Mouse (Mus musculus) stomach, embryonic 16.5 days (tissue): ENCODE measurements at regions not wholly inside any gene's neighbourhood (a gene's known extent, or its start where the extent isn't known, plus 50 kb on each side); places are given as distances from the start of the nearest gene placed in this dataset.

Source experiments
- ATAC-seq: fragments of 200-750 bp; cut with Nextera tagmentation; 2 replicates; pipeline ENCODE4 v1.8.0; 2017; ENCODE audit warnings: moderate number of reproducible peaks, moderate TSS enrichment; ENCODE audit not compliant: insufficient read depth, low FRiP score
- H3K27ac ChIP-seq: fragments of 300-500 bp; sonication (generic); 2 replicates; pipeline ENCODE4 v1.5.1; 2014; ENCODE audit warnings: low read length
- H3K27me3 ChIP-seq: fragments of 300-500 bp; sonication (generic); 2 replicates; pipeline ENCODE4 v1.6.1; 2014; ENCODE audit warnings: low read length, control low read depth, mixed read lengths; ENCODE audit not compliant: control insufficient read depth, insufficient read depth
- H3K36me3 ChIP-seq: fragments of 300-500 bp; sonication (generic); 2 replicates; pipeline ENCODE4 v1.6.1; 2014; ENCODE audit warnings: low read length; ENCODE audit not compliant: control insufficient read depth, insufficient read depth
- H3K4me1 ChIP-seq: fragments of 300-500 bp; sonication (generic); 2 replicates; pipeline ENCODE4 v1.6.1; 2014; ENCODE audit warnings: low read length, control low read depth, mixed read lengths; ENCODE audit not compliant: control insufficient read depth, insufficient read depth
- H3K4me2 ChIP-seq: fragments of 300-500 bp; sonication (generic); 2 replicates; pipeline ENCODE4 v1.6.1; 2014; ENCODE audit warnings: low read depth, low read length, mixed read lengths
- H3K4me3 ChIP-seq: fragments of 300-500 bp; sonication (generic); replicated peaks from 2 replicates; pipeline ENCODE4 v1.5.1; 2014; ENCODE audit warnings: mild to moderate bottlenecking, low read length
- H3K9ac ChIP-seq: fragments of 300-500 bp; sonication (generic); 2 replicates; pipeline ENCODE4 v1.6.1; 2014; ENCODE audit warnings: low read length
- H3K9me3 ChIP-seq: fragments of 300-500 bp; sonication (generic); replicated peaks from 2 replicates; pipeline ENCODE4 v1.6.1; 2016; ENCODE audit warnings: low read length, control low read depth; ENCODE audit not compliant: control insufficient read depth
- WGBS: fragments of 180-500 bp; shearing (Covaris S2); extraction: QIAGEN DNeasy Blood & Tissue Kit; methylation state at CpG from one replicate; pipeline ENCODE4 v1.1.7; 2014; 5-methylcytosine and 5-hydroxymethylcytosine counted together

DNA sequence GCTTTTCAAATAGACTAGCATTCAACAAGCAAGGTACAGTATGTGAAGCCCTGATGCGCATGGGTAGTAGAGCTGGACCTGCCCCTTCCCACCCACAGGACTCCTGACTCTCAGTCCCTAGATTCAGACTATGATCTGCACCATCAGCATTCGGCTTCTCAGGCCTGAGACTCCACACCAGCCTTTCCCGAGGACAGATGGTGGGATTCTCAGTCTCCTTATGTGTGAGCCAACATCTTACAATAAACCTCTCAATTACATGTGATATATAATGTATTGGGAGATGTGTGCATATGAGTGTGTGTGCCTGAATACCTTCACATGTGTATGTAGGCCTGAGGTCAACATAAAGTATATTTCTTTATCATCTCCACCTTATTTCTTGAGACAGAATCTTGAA, 268.3 kb downstream of the Rybp start:
- WGBS = 75% methylated on average over 3 of the region's 3 CpGs
- Histone ChIP-seq H3K9ac (no peak overlapping the region), H3K9me3 (no peaks in the 10 kb centered on the region), H3K4me2 (no peak overlapping the region), H3K4me1 (no peaks in the 10 kb centered on the region), H3K4me3 (no peak overlapping the region), H3K27me3 (no peaks in the 10 kb centered on the region), H3K27ac (no peak overlapping the region), H3K36me3 (no peaks in the 10 kb centered on the region)
- no peak for ATAC-seq

DNA sequence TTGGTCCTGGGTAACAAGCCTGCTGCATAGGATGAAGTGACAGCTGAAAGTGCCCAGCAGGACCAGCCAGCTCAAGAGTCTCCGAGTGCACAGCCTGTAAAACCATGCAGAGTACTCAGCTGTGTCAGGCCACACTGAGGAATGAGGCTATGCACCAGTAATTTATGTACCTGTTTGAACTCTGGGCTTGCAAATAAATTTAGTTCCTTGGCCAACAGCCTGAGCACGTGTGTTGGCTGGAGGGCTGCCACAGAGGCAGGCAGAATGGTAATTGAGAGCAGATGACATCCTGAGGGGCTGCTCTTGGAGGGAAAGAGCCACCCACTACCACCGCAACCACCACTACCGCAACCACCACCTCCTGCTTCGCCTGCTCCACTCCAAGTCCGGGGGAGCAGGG, 273.3 kb downstream of the Rybp start:
- whole genome bisulfite sequencing = 43% methylated on average over 6 of the region's 6 CpGs
- no peaks in the 10 kb centered on the region for H3K9me3 ChIP-seq
- no peak overlapping the region for H3K4me3 ChIP-seq
- H3K27me3 ChIP-seq = no peaks in the 10 kb centered on the region
- H3K36me3 ChIP-seq = no peaks in the 10 kb centered on the region
- no peak overlapping the region for H3K9ac ChIP-seq
- H3K27ac ChIP-seq = no peak overlapping the region
- no peak overlapping the region for H3K4me2 ChIP-seq
- no peaks in the 10 kb centered on the region; the same call in 1 of the 2 replicates for H3K4me1 ChIP-seq
- ATAC-seq = no peak

DNA sequence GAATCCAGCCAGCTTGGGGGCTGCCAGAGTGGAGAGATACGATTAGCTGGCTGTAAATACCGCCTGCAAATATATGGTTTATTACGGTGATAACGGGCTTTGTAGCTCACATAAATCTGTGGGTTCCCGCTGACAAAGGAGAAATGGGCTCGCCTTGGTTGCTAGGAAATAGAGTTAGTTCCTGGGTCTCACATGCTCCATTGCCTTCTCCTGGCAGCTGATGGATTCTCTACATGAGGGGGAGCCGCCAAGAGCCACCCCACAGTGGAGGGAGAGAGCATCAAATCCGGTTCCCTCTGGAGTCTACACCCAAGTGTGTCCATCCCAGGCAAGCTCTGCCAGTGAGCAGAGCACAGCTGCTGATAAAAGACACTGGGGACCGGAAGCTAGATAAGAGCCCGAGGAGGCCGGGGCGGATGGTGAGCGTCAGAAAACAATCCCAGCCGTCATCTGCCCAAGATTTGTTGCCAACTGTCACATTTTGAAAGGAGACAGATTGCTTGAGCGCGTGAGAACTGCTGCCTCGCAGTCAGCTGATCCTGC, 275.7 kb downstream of the Rybp start:
- peak overlapping the region; percentile 37 for H3K4me2 ChIP-seq
- no peaks in the 10 kb centered on the region for H3K9me3 ChIP-seq
- H3K4me1 ChIP-seq = no peaks in the 10 kb centered on the region; the same call in 1 of the 2 replicates
- H3K4me3 ChIP-seq = no peak overlapping the region
- no peak overlapping the region for H3K9ac ChIP-seq
- no peak overlapping the region for H3K27ac ChIP-seq
- H3K36me3 ChIP-seq = no peaks in the 10 kb centered on the region
- 6% methylated on average over 17 of the region's 17 CpGs for WGBS
- no peaks in the 10 kb centered on the region for H3K27me3 ChIP-seq
- ATAC-seq = peak; percentile 82

DNA sequence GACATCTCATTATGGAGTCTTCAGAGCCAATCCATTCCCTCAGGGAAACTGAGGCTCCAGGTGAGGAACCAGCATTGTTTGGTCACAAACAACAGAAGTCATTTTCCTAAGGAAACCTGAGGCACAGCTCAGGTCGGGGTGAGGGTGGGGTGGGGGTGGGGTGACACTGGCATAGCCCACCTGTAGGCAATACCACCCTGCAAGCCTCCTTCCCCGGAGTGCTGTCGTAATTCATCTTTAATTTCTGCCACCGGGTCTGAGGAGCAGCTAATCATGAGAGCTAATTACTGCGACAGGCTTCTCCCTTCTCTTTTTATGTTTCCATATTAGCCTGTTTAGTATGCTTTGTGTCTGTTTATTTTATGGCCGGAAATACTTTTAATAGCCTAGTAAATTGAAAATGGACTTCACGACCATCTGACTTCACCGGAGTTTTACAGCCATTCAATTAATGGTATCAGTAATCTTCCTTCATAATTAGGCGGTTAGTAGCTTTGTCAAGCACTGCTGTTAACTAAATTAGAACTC, 276.3 kb downstream of the Rybp start:
- Histone ChIP-seq H3K9ac (no peak overlapping the region), H3K27me3 (no peaks in the 10 kb centered on the region), H3K4me2 (peak overlapping the region; percentile 37), H3K27ac (no peak overlapping the region), H3K4me3 (no peak overlapping the region), H3K9me3 (no peaks in the 10 kb centered on the region), H3K36me3 (no peaks in the 10 kb centered on the region), H3K4me1 (no peaks in the 10 kb centered on the region; the same call in 1 of the 2 replicates)
- WGBS = 44% methylated on average over 9 of the region's 9 CpGs
- no peak for ATAC-seq

DNA sequence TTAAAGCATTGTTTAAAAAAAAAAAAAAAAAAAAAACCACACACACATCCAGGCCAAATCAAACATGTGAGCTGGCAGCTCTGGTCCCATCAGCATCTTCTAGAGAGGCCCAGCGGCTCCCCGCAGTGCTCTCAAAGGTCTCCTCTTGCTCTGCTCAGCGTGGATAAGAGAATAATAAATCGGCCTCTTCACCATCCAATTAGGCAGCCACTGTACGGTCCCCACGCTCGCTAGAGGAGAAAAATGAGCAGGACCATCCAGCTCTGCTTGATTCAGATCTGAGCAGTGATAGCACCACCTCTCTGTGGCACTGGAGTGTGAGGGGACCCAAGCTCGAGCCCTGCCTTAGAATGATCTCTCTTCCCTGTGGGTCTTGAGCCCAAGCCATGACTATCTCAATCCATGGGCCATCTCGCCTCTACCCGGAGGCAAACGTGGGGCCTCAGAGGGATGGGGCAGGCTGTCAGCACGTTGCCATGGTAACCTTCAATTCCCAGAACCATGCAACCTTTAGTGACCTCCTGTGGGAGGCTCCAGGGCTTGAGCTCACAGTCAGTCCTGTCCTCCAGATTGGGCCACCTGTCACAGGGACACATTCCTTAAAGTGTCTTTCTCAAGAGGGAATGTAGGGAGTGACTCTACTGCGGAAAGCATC, 273.6 kb upstream of the Prok2 start:
- peaks cover 7% of the 10 kb centered on the region; the same call in 1 of the 2 replicates for H3K4me1 ChIP-seq
- H3K9me3 ChIP-seq = no peaks in the 10 kb centered on the region
- H3K36me3 ChIP-seq = no peaks in the 10 kb centered on the region
- H3K9ac ChIP-seq = no peak overlapping the region
- 0 out of 2 replicates have a peak, but pooled peaks cover 4% of the 10 kb centered on the region for H3K27me3 ChIP-seq
- WGBS = 57% methylated on average over 13 of the region's 13 CpGs
- no peak overlapping the region for H3K4me2 ChIP-seq
- no peak overlapping the region for H3K4me3 ChIP-seq
- no peak for ATAC-seq
- H3K27ac ChIP-seq = no peak overlapping the region

- Histone ChIP-seq H3K27ac (peak overlapping the region; percentile 16; the same call in 1 of the 2 replicates), H3K27me3 (no peaks in the 10 kb centered on the region)
Measured at GRCm38 (mm10) chr6:99995970-99996956, 270.1 kb upstream of the Prok2 start.

GRCm38 (mm10) chr6:99994026-99994425, 267.8 kb upstream of the Prok2 start:
- H3K9ac ChIP-seq = no peak overlapping the region
- no peaks in the 10 kb centered on the region for H3K9me3 ChIP-seq
- H3K4me3 ChIP-seq = no peak overlapping the region
- no peaks in the 10 kb centered on the region for H3K27me3 ChIP-seq
- no peak overlapping the region for H3K27ac ChIP-seq
- WGBS = 24% methylated on average over 3 of the region's 3 CpGs
- H3K36me3 ChIP-seq = no peaks in the 10 kb centered on the region
- ATAC-seq = no peak
- H3K4me2 ChIP-seq = no peak overlapping the region
- H3K4me1 ChIP-seq = peaks cover 31% of the 10 kb centered on the region

More at GRCm38 (mm10) chr6:99995970-99996956, 270.1 kb upstream of the Prok2 start:
- Histone ChIP-seq H3K9me3 (no peaks in the 10 kb centered on the region), H3K9ac (no peak overlapping the region; the same call in 1 of the 2 replicates), H3K4me1 (peaks cover 19% of the 10 kb centered on the region), H3K36me3 (no peaks in the 10 kb centered on the region), H3K4me3 (no peak overlapping the region), H3K4me2 (no peak overlapping the region)
- peak; percentile 84; the same call in 1 of the 2 replicates for ATAC-seq
- 44% methylated on average over 15 of the region's 15 CpGs for WGBS

DNA sequence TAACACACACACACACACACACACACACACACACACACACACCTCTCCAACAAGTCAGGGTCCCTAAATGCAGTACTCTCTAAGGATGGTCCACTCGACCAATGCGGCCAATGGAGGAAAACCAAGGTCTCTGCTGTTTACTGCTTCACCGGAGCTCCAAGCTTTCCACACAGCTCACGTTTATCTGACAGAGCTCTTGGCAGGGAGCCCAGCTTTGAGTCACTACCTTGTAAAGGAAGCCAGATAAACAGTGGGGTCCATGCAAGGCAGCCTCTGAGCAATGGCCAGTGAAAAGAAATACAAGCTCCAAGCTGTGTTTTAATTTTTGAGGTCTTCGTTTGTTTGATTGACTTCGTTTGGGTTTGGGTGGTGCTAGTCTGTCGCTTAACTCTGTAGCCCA, 264.9 kb upstream of the Prok2 start:
- no peaks in the 10 kb centered on the region for H3K9me3 ChIP-seq
- H3K27ac ChIP-seq = peak overlapping the region; percentile 91
- peak overlapping the region; percentile 18; the same call in 1 of the 2 replicates for H3K9ac ChIP-seq
- 8% methylated on average over 7 of the region's 7 CpGs for WGBS
- H3K4me2 ChIP-seq = no peak overlapping the region
- H3K36me3 ChIP-seq = no peaks in the 10 kb centered on the region
- H3K27me3 ChIP-seq = no peaks in the 10 kb centered on the region
- peaks cover 24% of the 10 kb centered on the region for H3K4me1 ChIP-seq
- no peak overlapping the region for H3K4me3 ChIP-seq
- peak; percentile 91 for ATAC-seq
